Comparison of ENCODE assay signal across 18 mouse cellular contexts in genomic region chr9:48236455-48236854, GRCm38 (mm10).
"Had no signal": no experiment of that assay in that cellular context is flagged by ENCODE, and none has a peak within 500 bp of the region (broad histone marks: within the 10 kb centered on the region; RNA-seq: fewer than 3 reads in every experiment).

No protein-coding gene starts in this region.

- ATAC-seq: forebrain, embryonic 16.5 days; hindbrain, embryonic 16.5 days; inflammation-experienced regulatory T-cells, adult 6 months; intestine, embryonic 15.5 days; intestine, postnatal 0 days had no signal

- DNase-seq: gastrocnemius, adult 2 months; gastrocnemius, postnatal 10 days; gastrocnemius, postnatal 25 days; heart, adult 2 months; heart, postnatal 10 days; heart, postnatal 4 days; kidney, adult 18-20 months; kidney, adult 8-10 months; kidney, postnatal 10 days; kidney, postnatal 25 days; kidney, postnatal 4 days; liver; liver, embryonic 13.5 days had no signal
